Mouse (Mus musculus) liver, embryonic 16.5 days (tissue): ENCODE results near the gene Ace. TPM values are rescaled to one million over a fixed set of nuclear protein-coding genes. Genes with fewer than 3 reads are reported as not detected.
A peak's percentile ranks its signal among the peaks of the same experiment; 100 is the strongest.

Experiments
- ATAC-seq: fragments of 200-750 bp; cut with Nextera tagmentation; 2 replicates; pipeline ENCODE4 v1.8.0; 2017; ENCODE audit warnings: low read depth, mild to moderate bottlenecking, moderate number of reproducible peaks, moderate library complexity
- H3K27ac ChIP-seq: fragments of 300-500 bp; sonication (generic); 2 replicates; pipeline ENCODE4 v1.5.1; 2014; ENCODE audit warnings: mild to moderate bottlenecking, low read length
- H3K27me3 ChIP-seq: fragments of 300-500 bp; sonication (generic); 2 replicates; pipeline ENCODE4 v1.6.1; 2014; ENCODE audit warnings: low read depth, low read length, mixed read lengths; ENCODE audit not compliant: control insufficient read depth, insufficient read depth
- H3K36me3 ChIP-seq: fragments of 300-500 bp; sonication (generic); 2 replicates; pipeline ENCODE4 v1.6.1; 2014; ENCODE audit warnings: mild to moderate bottlenecking; ENCODE audit not compliant: control insufficient read depth, insufficient read depth
- H3K4me1 ChIP-seq: fragments of 300-500 bp; sonication (generic); 2 replicates; pipeline ENCODE4 v1.6.1; 2014; ENCODE audit warnings: low read depth, low read length, mixed read lengths; ENCODE audit not compliant: control insufficient read depth
- H3K4me2 ChIP-seq: fragments of 300-500 bp; sonication (generic); 2 replicates; pipeline ENCODE4 v1.6.1; 2014; ENCODE audit warnings: low read depth, low read length, mixed read lengths
- H3K4me3 ChIP-seq: fragments of 300-500 bp; sonication (generic); 2 replicates; pipeline ENCODE4 v1.5.1; 2014; ENCODE audit warnings: low read depth, mild to moderate bottlenecking, low read length
- H3K9ac ChIP-seq: fragments of 300-500 bp; sonication (generic); 2 replicates; pipeline ENCODE4 v1.6.1; 2014; ENCODE audit warnings: low read depth, low read length
- H3K9me3 ChIP-seq: fragments of 300-500 bp; sonication (generic); replicated peaks from 2 replicates; pipeline ENCODE4 v1.6.1; 2016; ENCODE audit warnings: low read length; ENCODE audit not compliant: control insufficient read depth
- WGBS: fragments of 180-500 bp; shearing (Covaris S2); extraction: QIAGEN DNeasy Blood & Tissue Kit; methylation state at CpG from one replicate; pipeline ENCODE4 v1.1.7; 2014; ENCODE audit not compliant: insufficient replicate concordance; 5-methylcytosine and 5-hydroxymethylcytosine counted together
- polyA plus RNA-seq: library from polyadenylated mRNA; unstranded; fragments of >200 nt; fragmentation: Nextera tagmentation; extraction: Ambion mirVana; gene quantifications from 2 replicates; pipeline ENCODE4 v1.2.1, GENCODE M21; 2015

Gene Ace
- 0.06 and 0.24 TPM in 2 replicates for polyA plus RNA-seq

DNA sequence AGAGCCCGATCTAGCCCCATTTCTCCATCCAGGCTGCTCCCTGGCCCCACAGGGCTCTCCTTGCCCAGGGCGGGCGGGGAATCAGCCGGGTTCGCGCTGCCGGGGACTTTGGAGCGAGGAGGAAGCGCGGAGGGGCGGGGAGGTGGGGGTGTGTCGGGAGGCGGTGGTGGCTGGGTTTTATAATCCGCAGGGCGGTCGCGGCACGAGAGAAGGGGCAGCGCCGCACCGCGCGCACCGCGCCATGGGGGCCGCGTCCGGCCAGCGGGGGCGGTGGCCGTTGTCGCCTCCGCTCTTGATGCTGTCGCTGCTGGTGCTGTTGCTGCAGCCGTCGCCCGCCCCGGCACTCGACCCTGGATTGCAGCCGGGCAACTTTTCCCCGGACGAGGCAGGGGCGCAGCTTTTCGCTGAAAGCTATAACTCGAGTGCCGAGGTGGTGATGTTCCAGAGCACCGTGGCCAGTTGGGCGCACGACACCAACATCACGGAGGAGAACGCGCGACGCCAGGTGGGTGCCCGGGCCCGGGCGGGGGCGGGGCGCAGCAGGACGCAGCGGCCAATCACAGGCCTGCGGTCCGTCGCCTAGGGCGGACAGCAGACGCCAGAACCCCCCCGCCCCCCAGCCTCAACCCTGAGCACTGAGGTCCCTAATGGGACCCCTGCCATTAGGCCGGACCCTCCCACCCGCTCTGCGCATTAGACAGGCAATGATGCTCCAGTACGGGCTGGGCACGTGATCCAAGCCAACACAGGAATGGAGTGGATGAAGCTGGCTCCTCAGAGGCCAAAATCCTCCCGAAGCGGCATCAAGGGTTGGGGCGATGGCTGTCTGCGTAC lies at the start of gene Ace:
Gene Ace, plus strand, starts transcription at position 205 of the 834 bp plus-strand sequence.
- under 1% methylated on average over 67 of the region's 76 CpGs for WGBS
- Histone ChIP-seq H3K9ac (no peak within 1 kb of the TSS), H3K36me3 (no peaks in the 10 kb centered on the region), H3K4me3 (peak within 1 kb of the TSS; percentile 49), H3K27me3 (peaks cover 62% of the 10 kb centered on the region), H3K9me3 (no peaks in the 10 kb centered on the region), H3K4me2 (peak within 1 kb of the TSS; percentile 59), H3K4me1 (no peaks in the 10 kb centered on the region; the same call in 1 of the 2 replicates), H3K27ac (no peak within 1 kb of the TSS)
- no peak for ATAC-seq

DNA sequence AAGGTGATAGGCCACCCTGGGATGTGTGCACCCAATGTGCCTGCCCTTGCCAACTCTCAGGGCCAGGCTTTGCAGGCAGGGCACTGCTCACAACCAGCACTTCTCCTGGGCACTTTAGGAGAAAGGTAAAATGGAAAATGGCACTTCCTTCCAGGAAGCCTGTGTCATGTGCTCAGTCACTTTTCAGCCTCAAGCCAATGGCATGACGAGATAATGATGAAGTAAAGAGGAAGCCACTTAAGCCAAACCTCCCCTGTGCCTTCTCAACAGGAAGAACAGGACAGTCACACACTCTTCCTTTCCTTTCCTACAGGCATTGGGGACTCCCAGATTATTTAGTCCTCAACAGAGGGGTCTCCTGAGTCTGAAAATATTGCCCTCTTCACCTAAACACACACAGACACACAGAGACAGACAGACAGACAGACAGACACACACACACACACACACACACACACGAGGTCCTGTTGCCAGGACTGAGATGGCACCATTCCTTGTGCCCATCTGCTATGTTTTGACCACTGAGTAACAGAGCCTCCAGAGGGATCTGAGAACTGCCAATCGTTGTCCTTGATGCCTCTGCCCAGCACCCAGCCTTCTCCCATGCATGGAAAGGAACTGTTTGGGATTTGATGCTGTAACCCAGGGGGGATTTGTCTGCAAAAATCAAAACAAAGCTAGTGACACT lies 47.5 kb upstream of the Ace start:
- no peak overlapping the region for H3K4me2 ChIP-seq
- no peak overlapping the region for H3K27ac ChIP-seq
- H3K4me3 ChIP-seq, result no peak overlapping the region
- WGBS, result 55% methylated on average over 3 of the region's 3 CpGs
- no peak for ATAC-seq
- H3K36me3 ChIP-seq, result no peaks in the 10 kb centered on the region
- no peaks in the 10 kb centered on the region for H3K9me3 ChIP-seq
- no peak overlapping the region for H3K9ac ChIP-seq
- H3K4me1 ChIP-seq, result peaks cover 18% of the 10 kb centered on the region
- no peaks in the 10 kb centered on the region for H3K27me3 ChIP-seq

DNA sequence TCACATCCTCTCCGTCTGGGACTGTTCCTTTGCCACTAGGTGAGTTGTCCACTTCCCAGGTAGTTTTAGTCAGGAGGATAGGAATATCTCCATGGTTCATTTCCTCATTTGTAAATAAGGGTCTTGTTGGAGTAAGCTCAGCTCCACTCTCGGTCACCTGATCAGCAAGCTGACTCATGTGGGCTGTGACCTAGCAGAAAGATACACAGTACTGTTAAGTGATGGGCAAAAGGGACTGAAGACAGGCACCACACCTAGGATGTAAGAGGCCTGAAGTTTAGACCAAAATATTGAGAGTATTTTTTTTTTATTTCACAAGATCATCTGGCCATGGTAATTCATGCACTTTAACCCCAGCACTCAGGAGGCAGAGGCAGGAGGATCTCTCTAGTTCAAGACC lies 46.9 kb upstream of the Ace start:
- 59% methylated on average over 2 of the region's 2 CpGs for WGBS

DNA sequence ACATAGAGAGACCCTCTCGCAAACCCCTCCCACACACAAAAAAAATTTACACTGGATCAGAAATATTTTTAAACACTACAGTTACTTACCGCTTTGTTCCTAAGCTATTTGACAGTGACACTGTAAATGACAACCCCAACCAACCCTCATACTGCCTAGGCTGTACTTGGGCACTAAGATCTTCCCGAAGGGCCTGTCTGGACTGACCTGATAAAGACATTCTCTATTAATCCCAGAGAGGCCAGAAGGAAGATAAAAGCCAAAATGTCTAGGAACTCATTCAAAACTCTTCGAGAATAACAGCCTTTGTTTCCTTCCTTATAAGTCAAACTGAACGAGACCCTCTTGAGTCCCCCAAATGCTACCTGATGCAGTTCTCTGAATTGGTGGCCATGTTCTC lies 46.5 kb upstream of the Ace start:
- H3K4me2 ChIP-seq, result peak overlapping the region; percentile 7; the same call in 1 of the 2 replicates
- H3K4me3 ChIP-seq, result no peak overlapping the region
- no peak overlapping the region for H3K9ac ChIP-seq
- no peaks in the 10 kb centered on the region for H3K36me3 ChIP-seq
- WGBS, result 37% methylated on average over 5 of the region's 5 CpGs
- peak; percentile 83 for ATAC-seq
- no peaks in the 10 kb centered on the region for H3K27me3 ChIP-seq
- no peaks in the 10 kb centered on the region for H3K9me3 ChIP-seq
- H3K4me1 ChIP-seq, result peaks cover 18% of the 10 kb centered on the region
- H3K27ac ChIP-seq, result no peak overlapping the region

More for the DNA sequence above, 46.9 kb upstream of the Ace start:
- Histone ChIP-seq H3K27ac (no peak overlapping the region), H3K27me3 (no peaks in the 10 kb centered on the region), H3K4me2 (0 out of 2 replicates have a peak overlapping the region, but pooled peaks have one; percentile 7), H3K9me3 (no peaks in the 10 kb centered on the region), H3K36me3 (no peaks in the 10 kb centered on the region), H3K9ac (no peak overlapping the region), H3K4me3 (no peak overlapping the region), H3K4me1 (peaks cover 18% of the 10 kb centered on the region)
- peak; percentile 71 for ATAC-seq

DNA sequence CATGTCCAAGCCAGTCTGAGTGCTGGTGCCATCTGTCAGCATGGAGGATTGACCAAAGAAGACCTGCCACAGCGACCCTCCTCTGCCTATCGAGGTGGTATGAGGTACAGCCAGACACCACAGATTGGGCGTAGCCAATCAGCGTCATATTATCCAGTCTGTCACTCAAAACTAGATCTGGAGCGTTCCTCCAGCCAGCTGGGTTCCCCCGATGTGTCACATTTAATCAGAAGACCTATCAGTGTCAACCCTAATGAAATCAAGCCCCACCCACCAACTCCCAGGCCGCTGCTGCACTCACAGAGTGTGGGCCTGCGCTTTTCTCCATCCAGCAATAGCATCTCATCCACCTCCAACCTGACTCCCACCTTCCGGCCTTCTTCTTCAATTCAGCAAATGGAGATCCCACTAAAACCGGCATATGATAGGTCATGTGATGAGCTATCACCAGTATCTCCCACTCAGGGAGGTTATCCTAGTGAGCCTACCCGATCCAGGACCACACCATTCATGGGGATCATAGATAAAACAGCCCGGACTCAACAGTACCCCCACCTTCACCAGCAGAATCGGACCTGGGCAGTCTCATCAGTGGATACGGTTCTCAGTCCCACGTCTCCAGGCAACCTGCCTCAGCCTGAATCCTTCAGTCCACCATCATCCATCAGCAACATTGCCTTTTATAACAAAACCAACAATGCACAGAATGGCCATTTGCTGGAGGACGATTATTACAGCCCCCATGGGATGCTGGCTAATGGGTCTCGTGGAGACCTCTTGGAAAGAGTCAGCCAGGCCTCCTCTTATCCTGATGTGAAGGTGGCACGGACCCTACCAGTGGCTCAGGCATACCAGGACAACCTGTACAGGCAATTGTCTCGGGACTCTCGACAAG lies 44.7 kb upstream of the Ace start:
- Histone ChIP-seq H3K9ac (no peak overlapping the region), H3K27ac (no peak overlapping the region), H3K27me3 (no peaks in the 10 kb centered on the region), H3K36me3 (no peaks in the 10 kb centered on the region), H3K4me1 (peaks cover 18% of the 10 kb centered on the region), H3K9me3 (no peaks in the 10 kb centered on the region), H3K4me2 (no peak overlapping the region), H3K4me3 (no peak overlapping the region)
- ATAC-seq, result peak; percentile 35; the same call in 1 of the 2 replicates
- WGBS, result 69% methylated on average over 20 of the region's 20 CpGs

DNA sequence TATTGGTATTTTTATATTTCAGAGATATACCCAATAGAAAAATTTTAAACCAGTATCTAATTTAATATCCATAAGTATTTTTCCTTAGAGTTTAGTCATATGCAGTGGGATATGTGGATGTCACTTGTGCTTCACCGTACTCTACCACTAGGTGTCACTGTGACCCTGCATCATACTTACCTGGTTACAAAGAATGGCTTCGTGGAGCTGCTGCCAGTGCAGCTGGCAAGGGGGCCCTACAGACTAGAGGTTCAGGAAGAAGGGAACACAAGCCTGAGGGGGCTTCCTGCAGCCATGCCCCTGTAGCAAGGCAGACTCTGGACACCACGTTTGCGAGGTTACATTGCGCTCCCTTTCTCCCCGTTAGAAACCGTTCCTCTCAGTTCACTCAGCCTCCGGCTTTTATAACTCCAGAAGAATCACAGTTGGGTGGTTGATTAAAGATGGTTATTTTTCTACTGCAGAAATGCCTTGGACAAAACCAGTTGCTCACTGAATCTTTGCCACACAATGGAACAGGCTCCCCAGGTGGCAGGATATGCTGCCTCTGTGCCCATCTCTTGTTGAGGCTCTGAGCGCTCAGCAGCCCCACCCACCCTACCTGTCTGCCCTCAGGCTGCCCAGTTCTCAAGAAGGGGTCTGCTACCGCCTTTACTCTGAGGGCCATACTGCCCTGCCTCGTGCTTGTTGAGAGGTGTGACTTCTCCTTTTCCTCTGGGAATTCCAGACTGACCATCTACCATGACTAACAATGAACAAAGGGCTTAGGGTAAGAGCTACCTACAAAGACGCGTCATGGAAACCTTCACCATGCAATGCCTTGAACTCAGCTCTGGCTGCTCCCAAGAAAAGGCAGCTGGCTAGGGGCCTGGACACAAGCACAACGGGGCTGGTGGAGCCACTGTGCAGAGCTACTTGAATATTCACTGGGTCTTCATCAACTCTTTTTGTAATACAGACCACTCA lies 40.4 kb upstream of the Ace start:
- Histone ChIP-seq H3K27me3 (no peaks in the 10 kb centered on the region), H3K4me2 (no peak overlapping the region), H3K9me3 (no peaks in the 10 kb centered on the region), H3K9ac (no peak overlapping the region), H3K36me3 (no peaks in the 10 kb centered on the region), H3K4me1 (peaks cover 6% of the 10 kb centered on the region; the same call in 1 of the 2 replicates), H3K27ac (no peak overlapping the region), H3K4me3 (no peak overlapping the region)
- WGBS, result 52% methylated on average over 14 of the region's 14 CpGs
- no peak for ATAC-seq

DNA sequence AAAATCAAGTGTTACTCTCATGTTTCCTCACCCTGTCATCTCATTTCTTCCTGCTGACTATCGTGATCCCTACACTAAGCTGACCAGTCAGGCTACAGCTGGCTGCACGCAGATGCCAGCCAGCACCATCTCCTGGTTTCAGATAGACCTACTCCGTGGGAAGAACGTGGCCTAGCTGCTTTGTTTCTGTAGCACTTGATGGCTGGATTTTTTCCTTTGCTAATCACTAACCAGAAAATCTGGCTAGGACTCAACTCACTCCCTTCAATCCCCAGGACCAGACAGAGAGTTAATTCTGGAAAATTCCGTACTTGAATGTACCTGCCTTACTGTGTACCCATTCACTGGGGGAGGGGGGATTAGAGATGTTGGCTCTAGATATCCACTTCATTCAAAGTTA lies 39.6 kb upstream of the Ace start:
- no peaks in the 10 kb centered on the region for H3K4me1 ChIP-seq
- no peak overlapping the region for H3K27ac ChIP-seq
- WGBS, result 65% methylated on average over 5 of the region's 5 CpGs
- H3K36me3 ChIP-seq, result no peaks in the 10 kb centered on the region
- no peak overlapping the region for H3K4me2 ChIP-seq
- H3K9me3 ChIP-seq, result no peaks in the 10 kb centered on the region
- H3K27me3 ChIP-seq, result no peaks in the 10 kb centered on the region
- no peak overlapping the region for H3K4me3 ChIP-seq
- no peak overlapping the region for H3K9ac ChIP-seq
- no peak for ATAC-seq

DNA sequence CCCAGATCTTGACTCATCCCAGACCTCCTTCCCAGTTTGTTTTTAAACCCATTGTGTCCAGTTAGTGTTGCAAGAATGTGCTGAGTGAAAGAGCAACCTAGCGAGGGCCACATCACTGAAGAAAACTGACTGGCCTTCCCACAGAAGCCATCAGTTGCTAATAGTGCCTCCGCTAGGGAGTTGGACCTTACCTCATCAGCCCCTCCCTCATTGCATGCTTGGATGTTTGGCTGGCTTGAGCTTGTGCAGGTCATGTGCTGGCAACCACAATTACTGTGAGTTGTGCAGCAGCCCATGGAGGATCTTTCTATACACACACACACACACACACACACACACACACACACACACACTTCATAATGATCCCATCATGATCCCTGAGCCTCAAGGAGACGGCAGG lies 36.4 kb upstream of the Ace start:
- Histone ChIP-seq H3K4me2 (no peak overlapping the region), H3K27me3 (no peaks in the 10 kb centered on the region), H3K36me3 (no peaks in the 10 kb centered on the region), H3K9me3 (no peaks in the 10 kb centered on the region), H3K4me3 (no peak overlapping the region), H3K27ac (no peak overlapping the region), H3K9ac (no peak overlapping the region), H3K4me1 (no peaks in the 10 kb centered on the region)
- ATAC-seq, result no peak
- 77% methylated on average over 3 of the region's 3 CpGs for WGBS
